Mouse (Mus musculus) G1E (cell line): ENCODE measurements at regions not wholly inside any gene's neighbourhood (a gene's known extent, or its start where the extent isn't known, plus 50 kb on each side); places are given as distances from the start of the nearest gene placed in this dataset.
"Not testable (repeated sequence)": the region's sequence is repeated elsewhere in the genome, so short reads cannot be mapped to it uniquely, and the experiment has no call there.

Source experiments
- ATAC-seq: 2 replicates; pipeline ENCODE4 v1.8.0; 2016; ENCODE audit warnings: mild to moderate bottlenecking; ENCODE audit not compliant: insufficient number of reproducible peaks, poor library complexity, low FRiP score, severe bottlenecking; ENCODE audit errors: extremely low read depth
- DNase-seq: peaks from one replicate; pipeline ENCODE4 v3.0.0; 2012; ENCODE audit warnings: low spot score
- H3K27me3 ChIP-seq: 2 replicates; pipeline ENCODE4 v1.6.1; 2012; ENCODE audit warnings: mild to moderate bottlenecking, low read length, inconsistent platforms; ENCODE audit not compliant: insufficient read depth
- H3K36me3 ChIP-seq: replicated peaks from 2 replicates; pipeline ENCODE3; 2012; ENCODE audit warnings: mild to moderate bottlenecking, inconsistent platforms
- H3K4me1 ChIP-seq: 2 replicates; pipeline ENCODE4 v1.6.1; 2012; ENCODE audit warnings: low read depth, low read length, inconsistent platforms, mixed read lengths; ENCODE audit not compliant: insufficient read depth
- H3K4me3 ChIP-seq: 2 replicates; pipeline ENCODE4 v1.5.1; 2012; ENCODE audit warnings: low read depth, mild to moderate bottlenecking, inconsistent platforms, low read length, moderate library complexity, mixed read lengths
- H3K9me3 ChIP-seq: replicated peaks from 2 replicates; pipeline ENCODE4 v1.6.1; 2012; ENCODE audit warnings: inconsistent platforms
- CTCF ChIP-seq: IDR thresholded peaks from 2 replicates; pipeline ENCODE4 v1.5.1; 2012; ENCODE audit warnings: low read depth, low read length, inconsistent platforms, mixed read lengths
- GATA1 ChIP-seq: IDR thresholded peaks from 2 replicates; pipeline ENCODE4 v1.6.1; 2012; ENCODE audit warnings: borderline replicate concordance, low read length, inconsistent platforms, mixed read lengths
- GATA2 ChIP-seq: IDR thresholded peaks from 2 replicates; pipeline ENCODE4 v1.6.1; 2012; ENCODE audit warnings: low read depth, low read length, inconsistent platforms, borderline replicate concordance
- POLR2AphosphoS5 ChIP-seq: IDR thresholded peaks from 2 replicates; pipeline ENCODE4 v1.6.1; 2012; ENCODE audit warnings: low read depth, low read length, inconsistent platforms; ENCODE audit not compliant: insufficient replicate concordance
- TAL1 ChIP-seq: conservative IDR thresholded peaks from 2 replicates; pipeline ENCODE4 v1.6.1; 2012; ENCODE audit warnings: low read depth, low read length, inconsistent platforms, mixed read lengths

DNA sequence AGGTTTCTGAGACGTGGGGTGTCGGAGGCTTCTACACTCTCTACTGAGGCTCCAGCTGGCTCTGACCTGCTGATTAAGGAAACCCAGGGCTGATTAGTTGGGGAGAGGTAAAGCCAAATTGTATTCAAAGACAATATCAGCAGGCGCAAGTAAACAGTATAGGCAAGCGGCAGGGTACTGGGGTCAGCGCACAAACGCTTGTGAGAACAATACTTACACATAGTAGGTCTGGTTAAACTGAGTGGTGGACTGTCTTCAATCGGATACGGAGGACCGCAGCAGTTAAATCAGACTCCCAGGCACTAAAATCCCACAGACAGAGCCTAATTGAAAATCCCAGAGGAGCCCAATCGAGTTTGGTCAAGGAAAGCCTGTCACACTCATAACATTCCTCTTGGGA is 195.8 kb downstream of the Rchy1 start:
- DNase-seq (no peak), ATAC-seq (no peak)
- TF ChIP-seq GATA1, result no peak
- TF ChIP-seq TAL1, result no peak
- no peak for TF ChIP-seq POLR2AphosphoS5
- no peak for TF ChIP-seq GATA2
- TF ChIP-seq CTCF, result no peak
- no peaks in the 10 kb centered on the region for H3K9me3 ChIP-seq
- H3K27me3 ChIP-seq, result peaks cover 13% of the 10 kb centered on the region
- H3K36me3 ChIP-seq, result no peaks in the 10 kb centered on the region
- H3K4me1 ChIP-seq, result peaks cover 3% of the 10 kb centered on the region; the same call in 1 of the 2 replicates
- no peak overlapping the region for H3K4me3 ChIP-seq

DNA sequence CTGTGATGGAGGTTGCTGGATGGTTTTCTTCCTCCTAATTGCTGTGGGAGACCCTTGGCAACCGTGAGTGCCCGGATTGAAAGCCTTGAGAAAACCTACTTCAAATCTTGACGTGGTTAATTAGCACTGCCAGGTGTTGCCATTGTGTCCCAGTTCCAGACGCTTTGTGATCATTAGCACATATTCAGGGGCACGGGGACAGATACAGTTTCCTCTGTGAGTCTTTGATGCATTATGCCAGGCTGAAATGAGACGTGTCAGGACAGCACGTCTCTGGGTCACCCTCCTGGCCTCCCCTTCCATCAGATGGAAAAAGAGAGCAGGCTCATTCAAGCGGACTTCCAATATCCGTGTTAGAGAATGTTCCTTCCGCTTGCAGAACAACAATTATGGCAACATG is 198.2 kb downstream of the Rchy1 start:
- Histone ChIP-seq H3K4me3 (no peak overlapping the region), H3K36me3 (no peaks in the 10 kb centered on the region), H3K9me3 (no peaks in the 10 kb centered on the region), H3K27me3 (peaks cover 4% of the 10 kb centered on the region; the same call in 1 of the 2 replicates), H3K4me1 (peaks cover 3% of the 10 kb centered on the region; the same call in 1 of the 2 replicates)
- ATAC-seq (no peak), DNase-seq (no peak)
- TF ChIP-seq GATA1, result no peak
- TF ChIP-seq CTCF, result no peak
- no peak for TF ChIP-seq TAL1
- TF ChIP-seq POLR2AphosphoS5, result no peak
- TF ChIP-seq GATA2, result no peak

DNA sequence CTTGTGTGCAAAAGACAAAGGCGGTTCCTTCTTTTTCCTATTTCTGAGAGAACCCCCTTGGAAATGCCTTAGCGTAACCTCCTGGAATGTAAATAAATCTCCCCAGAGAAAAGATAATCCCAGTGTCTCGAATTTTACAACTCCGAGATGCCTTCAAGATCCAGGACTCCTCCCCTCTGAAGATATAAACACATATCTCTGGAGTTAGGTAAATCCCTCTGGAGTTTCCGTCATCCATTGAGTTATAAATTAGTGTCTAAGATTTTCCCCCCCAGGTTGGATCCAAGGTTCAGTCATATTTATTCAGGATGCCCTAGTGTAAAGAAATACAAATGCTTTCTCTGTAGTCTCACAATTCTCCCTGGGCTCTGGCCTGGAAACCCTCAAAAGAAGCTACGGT is 200.3 kb downstream of the Rchy1 start:
- H3K9me3 ChIP-seq, result no peaks in the 10 kb centered on the region
- no peak overlapping the region for H3K4me3 ChIP-seq
- ATAC-seq (no peak), DNase-seq (no peak)
- peaks cover 3% of the 10 kb centered on the region; the same call in 1 of the 2 replicates for H3K4me1 ChIP-seq
- H3K36me3 ChIP-seq, result no peaks in the 10 kb centered on the region
- H3K27me3 ChIP-seq, result peaks cover 4% of the 10 kb centered on the region; the same call in 1 of the 2 replicates
- TF ChIP-seq GATA1 (no peak), TAL1 (no peak)

DNA sequence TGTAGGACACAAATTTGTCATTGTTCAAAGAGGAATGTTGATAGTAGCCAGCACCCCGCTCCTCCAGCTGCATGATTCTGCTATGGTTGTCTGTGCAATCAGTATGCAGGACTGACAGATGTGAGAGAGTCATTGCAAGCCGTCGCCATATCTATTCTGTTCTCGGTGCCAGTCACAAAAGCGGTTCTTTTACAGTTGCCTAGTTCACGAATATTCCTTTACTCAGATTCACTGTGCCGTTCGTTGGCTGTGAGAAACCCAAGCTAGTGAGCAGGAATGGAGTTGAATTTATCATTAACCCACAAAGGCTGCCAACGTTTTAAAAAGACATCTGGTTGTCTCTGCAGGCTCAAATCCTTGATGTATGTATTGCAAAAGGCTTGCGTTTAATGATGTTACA is 206.9 kb downstream of the Rchy1 start:
- H3K4me1 ChIP-seq, result no peaks in the 10 kb centered on the region
- H3K4me3 ChIP-seq, result no peak overlapping the region
- DNase-seq (no peak), ATAC-seq (no peak)
- H3K9me3 ChIP-seq, result peaks cover 7% of the 10 kb centered on the region
- TF ChIP-seq GATA1, result no peak
- no peak for TF ChIP-seq CTCF
- no peak for TF ChIP-seq POLR2AphosphoS5
- TF ChIP-seq TAL1, result no peak
- no peak for TF ChIP-seq GATA2
- H3K27me3 ChIP-seq, result peaks cover 2% of the 10 kb centered on the region; the same call in 1 of the 2 replicates
- H3K36me3 ChIP-seq, result no peaks in the 10 kb centered on the region

DNA sequence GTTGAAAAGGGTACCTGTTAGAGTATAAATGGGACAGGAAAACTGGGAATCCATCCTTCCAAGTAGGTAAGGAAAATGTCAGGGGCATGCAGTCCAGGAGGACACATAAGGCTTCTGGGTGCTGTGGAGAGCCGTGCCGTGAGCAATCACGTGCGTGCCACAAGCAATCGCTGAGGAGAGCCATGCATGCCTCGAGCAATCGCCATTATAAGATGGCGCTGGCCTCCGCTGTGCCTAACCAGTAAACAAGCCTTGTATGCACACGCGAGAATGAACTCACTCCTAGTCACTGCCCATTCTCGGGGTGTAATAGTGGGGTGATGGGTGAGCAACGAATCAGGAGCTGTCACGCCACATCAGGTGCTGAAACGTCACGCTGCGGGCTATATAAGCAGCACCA is 210.0 kb downstream of the Rchy1 start:
- not testable (repeated sequence) for H3K27me3 ChIP-seq, H3K36me3 ChIP-seq, H3K4me1 ChIP-seq, ATAC-seq, DNase-seq, H3K4me3 ChIP-seq, H3K9me3 ChIP-seq

DNA sequence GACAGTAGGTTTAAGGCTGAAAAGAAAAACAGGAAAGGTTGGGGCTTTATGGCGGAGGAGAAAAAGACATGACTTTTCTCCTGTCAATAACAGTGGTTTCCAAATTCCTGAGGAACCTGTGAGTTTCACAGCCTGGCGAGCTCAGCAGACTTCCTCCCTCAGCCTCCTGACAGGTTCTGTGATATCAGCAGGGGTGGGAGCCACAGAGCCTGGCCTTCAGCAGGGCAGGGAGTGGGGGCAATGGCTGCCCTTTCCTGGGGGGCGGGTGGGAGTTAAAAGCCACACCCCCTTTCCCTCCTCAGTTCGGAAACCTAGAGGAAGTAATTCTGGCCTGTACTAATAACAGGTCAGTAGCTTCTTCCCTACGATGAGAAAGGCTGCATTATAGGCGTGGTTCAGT is 211.7 kb downstream of the Rchy1 start:
- no peak for ATAC-seq
- Histone ChIP-seq H3K4me3 (no peak overlapping the region), H3K9me3 (peaks cover 7% of the 10 kb centered on the region), H3K4me1 (no peaks in the 10 kb centered on the region), H3K36me3 (no peaks in the 10 kb centered on the region), H3K27me3 (peaks cover 2% of the 10 kb centered on the region; the same call in 1 of the 2 replicates)
- DNase-seq, result no peak
- TF ChIP-seq GATA2 (no peak), CTCF (no peak), POLR2AphosphoS5 (no peak), GATA1 (no peak), TAL1 (no peak)

DNA sequence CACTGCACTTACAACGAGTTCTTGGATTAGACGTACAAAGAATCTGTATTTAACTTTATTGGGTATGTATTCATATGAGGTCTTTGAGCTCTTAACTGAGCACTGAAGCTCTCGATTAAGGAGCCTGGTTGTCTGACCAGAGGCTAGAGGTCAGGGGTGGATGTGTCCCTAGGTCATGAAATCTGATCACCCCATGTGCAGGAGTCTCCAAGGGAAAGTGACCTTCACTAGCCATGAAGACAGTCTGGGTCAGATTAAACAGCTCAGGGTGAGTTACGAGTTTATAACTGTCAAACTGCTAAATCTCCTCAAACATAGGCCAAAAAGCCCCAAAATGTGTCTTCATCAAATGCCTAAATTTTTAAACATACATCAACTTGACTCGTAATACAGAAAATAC is 216.8 kb downstream of the Rchy1 start:
- H3K27me3 ChIP-seq, result no peaks in the 10 kb centered on the region
- H3K36me3 ChIP-seq, result no peaks in the 10 kb centered on the region
- H3K4me1 ChIP-seq, result no peaks in the 10 kb centered on the region
- H3K9me3 ChIP-seq, result no peaks in the 10 kb centered on the region
- DNase-seq (no peak), ATAC-seq (no peak)
- H3K4me3 ChIP-seq, result no peak overlapping the region
- TF ChIP-seq TAL1 (no peak), POLR2AphosphoS5 (no peak), GATA1 (no peak), CTCF (no peak), GATA2 (no peak)
